Mouse (Mus musculus): ENCODE data around the gene Adamtsl3.
A peak's percentile ranks its signal among the peaks of the same experiment; 100 is the strongest.

- TF ChIP-seq CTCF (IDR thresholded peaks at IDR 0.05; ENCODE audit: control insufficient read depth, insufficient read depth, insufficient read length), result no peak
- TF ChIP-seq CEBPB (IDR thresholded peaks at IDR 0.05; ENCODE audit: low read depth), result no peak
- no peak for TF ChIP-seq USF1 (IDR thresholded peaks at IDR 0.05; ENCODE audit: low read depth)
- TF ChIP-seq MAX (IDR thresholded peaks at IDR 0.05), result peak; percentile 80
- no peak for TF ChIP-seq MYOG (IDR thresholded peaks at IDR 0.05; ENCODE audit: control insufficient read depth, extremely low read depth, insufficient read length)
Measured at GRCm38 (mm10) chr7:82533747-82534504, 198.4 kb downstream of the Adamtsl3 start.

Measured in C2C12 (cell line).